Mouse (Mus musculus) hindbrain, embryonic 11.5 days (tissue): ENCODE results near the gene Gm10837. TPM values are rescaled to one million over a fixed set of nuclear protein-coding genes. Genes with fewer than 3 reads are reported as not detected.
"Not testable (repeated sequence)": the region's sequence is repeated elsewhere in the genome, so short reads cannot be mapped to it uniquely, and the experiment has no call there.

ENCODE experiments used
- ATAC-seq: fragments of 200-750 bp; cut with Nextera tagmentation; 2 replicates; pipeline ENCODE4 v1.8.0; 2017; ENCODE audit warnings: mild to moderate bottlenecking, moderate TSS enrichment, moderate library complexity; ENCODE audit not compliant: low FRiP score
- DNase-seq: peaks from one replicate; pipeline ENCODE4 v3.0.0-alpha.2; 2015; ENCODE audit warnings: low spot score
- H3K27ac ChIP-seq: fragments of 300-500 bp; sonication (generic); 2 replicates; pipeline ENCODE4 v1.5.1; 2014; ENCODE audit warnings: mild to moderate bottlenecking, low read depth, low read length
- H3K27me3 ChIP-seq: fragments of 300-500 bp; sonication (generic); 2 replicates; pipeline ENCODE4 v1.6.1; 2014; ENCODE audit warnings: mild to moderate bottlenecking, low read length, moderate library complexity, mixed read lengths; ENCODE audit not compliant: control insufficient read depth, insufficient read depth
- H3K36me3 ChIP-seq: fragments of 300-500 bp; sonication (generic); 2 replicates; pipeline ENCODE4 v1.6.1; 2014; ENCODE audit warnings: mild to moderate bottlenecking, low read length, moderate library complexity, mixed read lengths; ENCODE audit not compliant: control insufficient read depth, insufficient read depth
- H3K4me1 ChIP-seq: fragments of 300-500 bp; sonication (generic); replicated peaks from 2 replicates; pipeline ENCODE4 v1.6.1; 2014; ENCODE audit warnings: low read length, mixed read lengths; ENCODE audit not compliant: control insufficient read depth, insufficient read depth
- H3K4me2 ChIP-seq: fragments of 300-500 bp; sonication (generic); replicated peaks from 2 replicates; pipeline ENCODE4 v1.6.1; 2014; ENCODE audit warnings: mild to moderate bottlenecking, low read depth, low read length
- H3K4me3 ChIP-seq: fragments of 300-500 bp; sonication (generic); 2 replicates; pipeline ENCODE4 v1.5.1; 2014; ENCODE audit warnings: low read depth, low read length
- H3K9ac ChIP-seq: fragments of 300-500 bp; sonication (generic); 2 replicates; pipeline ENCODE4 v1.6.1; 2014; ENCODE audit warnings: low read depth, low read length
- H3K9me3 ChIP-seq: fragments of 300-500 bp; sonication (generic); 2 replicates; pipeline ENCODE4 v1.6.1; 2016; ENCODE audit warnings: low read length; ENCODE audit not compliant: control insufficient read depth
- WGBS: fragments of 180-500 bp; shearing (Covaris S2); extraction: QIAGEN DNeasy Blood & Tissue Kit; methylation state at CpG from one replicate; pipeline ENCODE4 v1.1.7; 2014; 5-methylcytosine and 5-hydroxymethylcytosine counted together
- polyA plus RNA-seq: library from polyadenylated mRNA; unstranded; fragments of >200 nt; fragmentation: Nextera tagmentation; extraction: Ambion mirVana; gene quantifications from 2 replicates; pipeline ENCODE4 v1.2.1, GENCODE M21; 2014

Gm10837 gene
- polyA plus RNA-seq, 1 experiment from 2014 or later: 0.76 TPM

DNA sequence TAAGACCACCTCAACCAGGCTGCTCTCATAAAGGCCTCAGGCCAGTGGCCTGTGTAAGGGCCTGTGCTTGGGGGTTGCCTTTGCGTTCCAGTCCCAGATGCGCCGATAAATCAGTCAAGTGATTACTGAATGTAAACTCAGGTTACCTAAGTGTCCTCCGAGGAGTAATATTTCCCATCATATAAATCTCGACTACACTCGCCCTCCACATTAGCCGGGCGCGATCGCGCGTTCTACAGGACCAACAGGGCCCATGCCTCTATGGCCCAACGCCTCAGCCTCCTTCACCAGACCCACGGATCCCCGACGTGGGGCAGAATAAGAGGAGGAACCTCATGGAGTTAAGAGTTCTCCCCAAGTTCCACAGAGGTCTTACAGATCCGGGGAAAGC lies 27.7 kb upstream of the Gm10837 start:
- WGBS: 4% methylated on average over 17 of the region's 17 CpGs
- Histone ChIP-seq H3K9me3 (no peaks in the 10 kb centered on the region), H3K4me3 (peak overlapping the region; percentile 73), H3K9ac (peak overlapping the region; percentile 68), H3K27me3 (peaks cover 53% of the 10 kb centered on the region), H3K27ac (peak overlapping the region; percentile 95), H3K36me3 (no peaks in the 10 kb centered on the region), H3K4me1 (peaks cover 8% of the 10 kb centered on the region; the same call in 1 of the 2 replicates), H3K4me2 (peak overlapping the region; percentile 78)
- DNase-seq (no peak), ATAC-seq (no peak)

DNA sequence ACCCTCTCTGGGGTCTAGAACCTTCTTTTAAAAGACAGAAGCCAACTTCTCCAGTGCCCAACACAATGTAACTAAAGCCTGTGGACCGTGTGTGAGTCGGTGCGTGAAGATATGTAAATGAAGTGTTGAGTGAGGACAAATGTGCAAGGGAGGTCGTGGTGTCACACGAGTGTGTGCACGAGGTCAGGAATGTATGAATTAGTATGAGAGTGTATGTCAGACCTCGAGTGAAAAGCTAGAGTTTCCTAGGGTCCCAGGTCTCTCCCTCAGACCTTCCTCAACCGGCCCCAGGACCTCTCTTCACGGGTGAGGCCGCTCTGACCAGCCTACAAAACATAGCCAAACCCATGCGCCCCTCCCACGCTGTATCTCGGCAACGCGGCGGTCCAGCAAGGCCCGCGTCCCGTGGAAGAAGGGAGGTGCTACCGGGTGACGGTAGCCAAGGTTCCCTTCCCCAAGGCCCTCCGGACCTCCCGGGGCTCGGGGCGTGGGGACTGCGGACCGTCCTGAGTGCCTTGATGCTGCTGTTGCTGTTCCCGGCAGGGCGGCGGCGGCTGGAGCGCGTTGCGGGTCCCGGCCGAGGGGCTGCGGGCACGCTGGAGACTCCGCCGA lies 27.2 kb upstream of the Gm10837 start:
- Histone ChIP-seq H3K9me3 (no peaks in the 10 kb centered on the region), H3K9ac (peak overlapping the region; percentile 68), H3K4me1 (peaks cover 8% of the 10 kb centered on the region; the same call in 1 of the 2 replicates), H3K36me3 (no peaks in the 10 kb centered on the region), H3K27ac (peak overlapping the region; percentile 95), H3K4me3 (peak overlapping the region; percentile 73), H3K27me3 (peaks cover 53% of the 10 kb centered on the region), H3K4me2 (peak overlapping the region; percentile 78)
- ATAC-seq: no peak
- peak; percentile 66 for DNase-seq
- WGBS: under 1% methylated on average over 40 of the region's 40 CpGs

DNA sequence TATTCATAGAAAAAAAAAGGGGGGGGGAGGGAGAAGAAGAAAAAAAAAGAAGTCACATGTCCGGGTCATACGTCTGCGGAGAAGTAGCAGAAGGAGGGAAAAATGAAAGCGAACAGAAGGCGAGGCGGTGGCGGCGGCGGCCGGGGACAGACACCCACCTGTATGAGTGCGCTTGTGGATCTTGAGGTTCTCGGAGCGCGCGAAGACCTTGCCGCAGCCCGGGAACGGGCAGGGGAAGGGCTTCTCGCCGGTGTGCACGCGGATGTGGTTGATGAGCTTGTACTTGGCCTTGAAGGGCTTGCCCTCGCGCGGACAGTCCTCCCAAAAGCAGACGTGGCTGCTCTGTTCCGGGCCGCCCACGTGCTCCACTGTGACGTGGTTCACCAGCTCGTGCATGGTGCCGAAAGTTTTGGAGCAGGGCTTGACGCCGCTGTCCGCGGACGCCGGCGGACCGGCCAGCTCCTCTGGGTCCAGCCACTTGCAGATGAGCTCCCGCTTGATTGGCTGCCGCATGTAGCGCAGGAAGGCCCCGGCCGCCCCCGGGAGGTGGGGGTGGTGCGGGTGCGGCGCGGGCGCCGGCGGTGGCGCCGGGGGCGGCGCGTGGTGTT lies 26.5 kb upstream of the Gm10837 start:
- peak overlapping the region; percentile 95 for H3K27ac ChIP-seq
- peaks cover 59% of the 10 kb centered on the region for H3K27me3 ChIP-seq
- H3K4me2 ChIP-seq: peak overlapping the region; percentile 78
- peak overlapping the region; percentile 68 for H3K9ac ChIP-seq
- ATAC-seq: peak; percentile 43
- under 1% methylated on average over 53 of the region's 58 CpGs for WGBS
- DNase-seq: peak; percentile 63
- peaks cover 11% of the 10 kb centered on the region; the same call in 1 of the 2 replicates for H3K4me1 ChIP-seq
- not testable (repeated sequence) for H3K9me3 ChIP-seq, H3K36me3 ChIP-seq
- peak overlapping the region; percentile 73 for H3K4me3 ChIP-seq

DNA sequence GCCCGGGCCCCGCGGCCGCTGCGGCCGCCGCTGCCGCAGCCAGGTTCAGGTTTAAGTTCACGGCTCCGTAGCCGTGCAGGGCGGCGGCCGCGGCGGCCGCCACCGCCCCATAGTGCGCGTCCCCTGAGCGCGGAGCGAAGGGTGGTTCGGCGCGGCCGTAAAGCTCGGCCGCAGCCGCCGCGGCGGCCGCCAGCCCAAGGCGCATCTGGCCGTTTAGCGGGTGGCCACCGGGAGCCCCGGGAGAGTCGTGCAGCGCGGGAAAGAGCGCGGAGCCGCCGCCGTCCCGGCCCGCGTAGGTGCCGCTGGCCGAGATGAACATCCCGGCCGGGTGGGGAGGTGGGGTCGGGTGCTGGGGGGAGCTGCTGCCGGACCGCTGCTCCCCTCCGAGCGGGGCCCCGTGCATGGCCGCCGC lies 26.0 kb upstream of the Gm10837 start:
- peaks cover 61% of the 10 kb centered on the region for H3K27me3 ChIP-seq

DNA sequence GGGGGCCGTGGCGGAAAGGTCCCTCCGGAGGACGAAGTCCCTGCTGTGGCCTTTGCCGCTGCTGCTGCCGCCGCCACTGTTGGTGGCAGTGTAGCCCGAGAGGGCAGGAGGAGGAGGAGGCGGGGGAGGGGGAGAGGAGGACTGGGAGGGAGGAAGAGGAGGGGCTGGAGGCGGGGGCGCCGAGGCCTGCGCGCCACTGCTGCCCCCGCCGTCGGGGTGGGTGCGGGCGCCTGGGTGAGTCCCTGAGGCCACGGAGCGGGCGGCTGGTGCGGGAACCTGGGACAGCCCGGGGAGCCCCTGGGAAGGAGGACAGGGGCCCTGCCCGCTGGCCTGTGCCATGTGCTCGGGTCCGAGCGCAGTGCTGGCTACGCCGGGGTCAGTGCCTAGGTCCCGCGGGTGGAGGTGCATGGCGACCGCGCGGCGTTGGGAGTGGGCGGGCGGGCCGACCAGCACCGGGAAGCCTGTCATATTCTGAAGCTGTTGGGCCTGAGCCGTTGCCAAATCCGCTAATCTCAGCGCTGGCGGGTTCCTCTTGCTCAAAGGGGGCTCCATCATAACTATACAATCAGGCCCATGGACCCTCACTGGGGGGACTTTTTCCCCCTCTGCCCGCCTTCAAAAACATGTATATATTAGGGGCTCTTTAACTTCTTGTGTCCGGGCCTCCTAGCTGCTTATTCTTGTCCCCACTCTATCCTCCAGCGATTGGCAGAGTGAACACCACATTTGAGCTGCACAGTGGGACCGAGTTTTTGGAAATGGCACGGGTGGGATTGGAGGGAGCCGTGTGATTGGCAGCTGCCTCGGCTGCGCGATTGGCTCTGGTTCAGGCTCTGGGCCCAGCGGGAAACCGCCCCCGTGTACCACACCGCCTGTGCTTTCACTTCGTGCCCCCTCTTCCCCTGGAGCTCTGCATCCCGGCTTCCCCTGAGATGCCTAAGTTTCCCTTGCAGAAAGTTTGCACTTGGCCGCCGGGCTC lies 25.3 kb upstream of the Gm10837 start, which contains the start of gene Zic5:
Zic5 (minus strand) TSS at position 915 of the 979 bp plus-strand sequence.
- Histone ChIP-seq H3K27ac (peak within 1 kb of the TSS; percentile 95), H3K9ac (peak within 1 kb of the TSS; percentile 68), H3K27me3 (peaks cover 63% of the 10 kb centered on the region), H3K36me3 (no peaks in the 10 kb centered on the region), H3K4me2 (peak within 1 kb of the TSS; percentile 78), H3K4me1 (peaks cover 11% of the 10 kb centered on the region; the same call in 1 of the 2 replicates), H3K4me3 (peak within 1 kb of the TSS; percentile 73), H3K9me3 (no peaks in the 10 kb centered on the region)
- ATAC-seq (peak; percentile 81), DNase-seq (peak; percentile 84)
- under 1% methylated on average over 34 of the region's 62 CpGs for WGBS

More for the DNA sequence above, 26.0 kb upstream of the Gm10837 start:
- ATAC-seq (peak; percentile 41), DNase-seq (no peak)
- Histone ChIP-seq H3K4me3 (peak overlapping the region; percentile 73), H3K4me1 (peaks cover 11% of the 10 kb centered on the region; the same call in 1 of the 2 replicates), H3K36me3 (no peaks in the 10 kb centered on the region), H3K9ac (peak overlapping the region; percentile 68), H3K9me3 (no peaks in the 10 kb centered on the region), H3K4me2 (peak overlapping the region; percentile 78), H3K27ac (peak overlapping the region; percentile 95)
- WGBS: under 1% methylated on average over 39 of the region's 62 CpGs

DNA sequence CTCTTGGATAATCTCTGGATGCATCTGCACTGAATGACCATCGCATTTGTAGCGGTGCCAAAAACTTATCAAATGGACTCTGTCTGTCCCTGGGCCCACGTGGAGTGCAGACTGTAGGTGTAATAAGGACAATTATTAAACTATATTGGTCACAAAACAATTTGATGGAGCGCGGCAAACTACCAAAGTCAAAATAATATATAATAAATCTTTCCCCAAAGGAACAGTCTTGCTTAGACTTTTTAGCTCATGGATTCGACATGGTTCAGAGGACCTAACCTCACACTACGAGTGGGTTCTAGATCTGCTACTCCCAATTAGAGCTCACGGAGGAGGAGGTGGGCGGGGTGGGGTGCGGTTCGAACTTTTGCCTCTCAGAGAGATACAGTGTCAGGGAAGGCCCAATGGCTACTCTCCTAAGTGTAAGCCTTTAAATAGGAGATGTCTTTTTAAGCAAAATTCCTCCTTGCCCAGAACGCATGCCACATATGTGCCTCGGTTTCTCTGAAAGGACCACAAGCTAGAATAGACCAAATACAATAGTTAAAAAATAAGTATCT lies 24.4 kb upstream of the Gm10837 start:
- H3K9ac ChIP-seq: peak overlapping the region; percentile 44; the same call in 1 of the 2 replicates
- H3K4me3 ChIP-seq: peak overlapping the region; percentile 73
- H3K9me3 ChIP-seq: no peaks in the 10 kb centered on the region
- H3K4me1 ChIP-seq: peaks cover 11% of the 10 kb centered on the region; the same call in 1 of the 2 replicates
- DNase-seq: peak; percentile 50
- H3K27me3 ChIP-seq: peaks cover 62% of the 10 kb centered on the region
- H3K4me2 ChIP-seq: peak overlapping the region; percentile 78
- no peak for ATAC-seq
- H3K27ac ChIP-seq: no peak overlapping the region
- H3K36me3 ChIP-seq: no peaks in the 10 kb centered on the region
- WGBS: 21% methylated on average over 13 of the region's 13 CpGs

DNA sequence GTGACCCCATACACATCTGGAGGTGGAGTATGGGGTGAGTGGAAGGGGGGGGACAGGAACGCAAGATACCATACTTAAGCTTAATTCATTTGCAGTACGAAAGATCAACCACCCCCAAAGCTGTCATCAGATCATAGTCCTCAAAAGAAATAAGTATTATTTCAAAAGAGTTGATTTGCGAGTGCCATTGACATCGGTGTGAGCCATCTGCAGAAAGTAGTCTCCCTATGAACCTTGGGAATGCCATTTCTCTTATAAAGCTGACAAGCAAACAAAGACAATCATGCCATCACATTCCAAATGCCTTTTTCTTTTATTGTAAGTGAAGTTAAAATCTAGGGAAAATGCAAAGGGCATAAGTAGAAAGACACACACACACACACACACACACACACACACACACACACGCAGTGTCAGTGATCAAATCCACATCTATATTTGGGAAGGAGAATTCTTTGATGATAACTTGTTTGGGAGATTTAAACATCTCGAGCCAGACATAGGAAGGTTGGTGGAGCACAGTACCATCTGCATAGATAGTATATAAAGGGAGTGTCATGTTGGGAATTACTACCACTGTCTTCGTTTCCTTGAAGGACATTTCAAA lies 23.5 kb upstream of the Gm10837 start:
- WGBS: 42% methylated on average over 7 of the region's 7 CpGs
- Histone ChIP-seq H3K36me3 (no peaks in the 10 kb centered on the region), H3K27ac (no peak overlapping the region), H3K9ac (no peak overlapping the region), H3K4me2 (no peak overlapping the region), H3K4me1 (peaks cover 11% of the 10 kb centered on the region; the same call in 1 of the 2 replicates), H3K27me3 (peaks cover 61% of the 10 kb centered on the region), H3K4me3 (no peak overlapping the region), H3K9me3 (no peaks in the 10 kb centered on the region)
- DNase-seq (peak; percentile 45), ATAC-seq (no peak)
